Mouse (Mus musculus) adrenal gland, postnatal 25 days (tissue): Measurements from ENCODE around the gene Ect2l. TPM values are rescaled to one million over a fixed set of nuclear protein-coding genes. Genes with fewer than 3 reads are reported as not detected.

Experiments
- DNase-seq: peaks from one replicate; pipeline ENCODE4 v3.0.0; 2021; ENCODE audit warnings: mixed read lengths
- long read RNA-seq: library from polyadenylated mRNA; stranded (forward); transcript quantifications from one replicate; pipeline ENCODE4 v2.0.0, GENCODE M21; 2021
- total RNA-seq: library from RNA; stranded (reverse); gene quantifications from 2 replicates; pipeline ENCODE4 v1.2.3, GENCODE M21; 2021

The Ect2l gene
- total RNA-seq, result not detected in 2 replicates
- long read RNA-seq, result 0 reads

DNA sequence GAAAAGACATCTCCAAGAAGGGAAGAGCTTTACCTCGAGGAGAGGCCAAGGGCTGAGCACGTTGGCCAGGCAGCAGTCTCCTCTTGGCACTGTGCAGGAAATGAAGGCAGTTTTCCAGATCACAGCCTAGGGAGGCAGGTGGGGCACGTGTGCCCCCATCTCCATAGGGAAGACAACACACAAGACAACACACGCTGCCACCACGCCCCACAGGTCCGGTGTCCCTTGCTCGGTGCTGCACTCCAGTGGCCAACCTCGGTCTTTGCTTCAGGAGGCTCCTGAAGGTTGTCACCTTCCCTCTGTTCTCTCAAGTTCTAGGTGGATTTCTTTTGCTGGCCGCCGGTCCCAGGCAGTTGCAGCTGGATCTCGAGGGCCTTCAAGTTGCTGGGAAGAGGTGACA is at the start of gene Ect2l:
TSS of gene Ect2l (minus strand) at position 165 of the 400 bp plus-strand sequence.
- peak; percentile 18 for DNase-seq

DNA sequence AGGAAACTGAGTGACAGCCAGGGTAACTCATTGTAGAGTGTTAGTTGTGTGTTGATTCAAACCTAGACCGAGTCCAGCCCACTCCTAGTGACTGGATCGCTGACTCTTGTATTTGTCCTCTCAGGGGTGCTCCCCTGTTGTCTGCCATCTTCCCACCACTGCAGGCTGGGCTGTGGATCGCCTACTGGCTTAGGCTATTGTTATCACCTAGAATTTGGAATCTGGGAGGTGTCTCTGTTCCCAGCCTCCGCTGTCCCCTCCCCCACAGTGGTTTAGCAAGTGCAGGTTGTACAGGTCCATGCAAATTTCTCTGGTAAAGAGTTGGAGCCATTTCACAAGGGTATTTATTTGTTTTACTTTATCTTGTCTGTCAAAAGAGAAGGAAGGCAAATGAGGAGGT is 40.7 kb upstream of the Ect2l start:
- DNase-seq, result no peak

DNA sequence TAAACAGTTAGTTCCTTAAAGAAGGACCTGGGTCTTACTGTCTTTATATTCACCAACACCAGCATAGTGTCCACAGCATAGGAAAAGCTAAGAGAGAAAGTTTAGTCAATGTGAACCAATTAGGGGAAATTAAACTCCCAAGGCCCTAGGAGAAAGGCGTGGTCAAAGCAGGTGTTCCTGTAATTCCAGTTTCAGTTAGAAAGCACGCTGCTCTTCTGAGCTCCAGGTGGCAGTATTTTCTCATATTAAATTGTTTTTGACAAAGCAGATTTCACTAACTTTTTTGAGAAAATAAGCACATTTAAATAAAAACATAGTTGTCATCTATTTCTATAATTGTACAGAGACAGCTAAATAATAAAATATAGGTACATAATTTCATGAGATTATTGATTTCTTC is 32.9 kb upstream of the Ect2l start:
- no peak for DNase-seq

DNA sequence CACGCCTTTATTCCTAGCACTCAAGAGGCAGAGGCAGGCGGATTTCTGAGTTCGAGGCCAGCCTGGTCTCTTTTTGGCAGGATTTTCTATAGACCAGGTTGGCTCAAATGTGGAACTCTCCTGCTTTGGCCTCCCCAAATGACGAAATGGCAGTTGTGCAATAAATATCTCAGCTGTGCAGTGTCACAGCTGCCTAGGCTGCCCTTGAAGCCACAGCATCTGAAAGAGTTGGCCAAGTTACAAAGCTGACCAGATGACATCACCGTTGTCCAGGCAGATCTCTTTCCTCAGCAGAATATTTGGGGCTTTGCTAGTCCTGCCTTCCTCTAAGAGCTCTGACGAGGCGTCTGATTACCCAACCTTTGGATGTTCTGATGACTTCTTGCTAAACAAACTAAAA is 26.5 kb upstream of the Ect2l start:
- DNase-seq, result peak; percentile 34

DNA sequence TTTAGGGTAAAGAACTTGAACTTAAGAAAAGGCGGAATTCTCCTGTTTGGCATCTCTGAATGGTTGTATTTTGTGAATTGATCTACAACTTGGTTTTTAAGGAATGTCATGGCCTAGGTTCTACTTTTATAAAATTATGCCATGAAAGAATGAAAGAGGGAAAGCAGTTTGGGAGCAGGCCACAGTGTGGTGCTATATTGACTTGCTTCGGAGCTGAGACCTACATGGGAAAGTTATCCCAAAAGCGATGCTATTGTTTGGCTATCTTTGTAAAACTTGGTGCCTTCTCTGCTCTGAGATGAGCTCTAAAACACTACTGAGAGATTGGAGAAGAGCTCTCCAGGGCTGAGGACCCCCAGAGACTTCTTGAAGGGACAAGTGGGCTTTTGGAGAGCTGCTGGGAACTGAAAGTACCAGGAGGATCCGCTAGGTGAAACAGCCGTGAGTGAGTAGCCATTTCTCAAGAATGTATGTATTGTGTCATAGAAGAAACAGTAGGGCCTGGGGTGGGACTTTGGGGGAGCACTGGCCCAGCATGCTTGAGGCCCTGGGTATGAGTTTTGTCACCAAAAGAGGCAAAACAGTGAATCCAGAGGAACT is 25.7 kb upstream of the Ect2l start:
- no peak for DNase-seq

DNA sequence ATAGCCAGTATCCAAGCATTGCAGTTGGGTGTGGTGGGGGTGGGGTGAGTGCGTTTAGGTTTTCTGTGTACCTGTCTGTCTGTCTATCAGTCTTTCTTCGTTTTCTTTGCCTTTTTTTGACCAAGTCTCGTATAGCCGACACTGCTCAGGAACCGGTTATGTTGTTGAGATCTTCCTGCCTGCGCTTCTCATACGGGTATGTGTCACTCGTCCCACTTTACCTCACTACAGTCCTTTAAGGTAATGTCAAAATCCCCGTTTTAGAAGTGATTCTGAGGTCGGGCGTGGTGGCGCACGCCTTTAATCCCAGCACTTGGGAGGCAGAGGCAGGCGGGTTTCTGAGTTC is 24.7 kb upstream of the Ect2l start:
- DNase-seq, result no peak

DNA sequence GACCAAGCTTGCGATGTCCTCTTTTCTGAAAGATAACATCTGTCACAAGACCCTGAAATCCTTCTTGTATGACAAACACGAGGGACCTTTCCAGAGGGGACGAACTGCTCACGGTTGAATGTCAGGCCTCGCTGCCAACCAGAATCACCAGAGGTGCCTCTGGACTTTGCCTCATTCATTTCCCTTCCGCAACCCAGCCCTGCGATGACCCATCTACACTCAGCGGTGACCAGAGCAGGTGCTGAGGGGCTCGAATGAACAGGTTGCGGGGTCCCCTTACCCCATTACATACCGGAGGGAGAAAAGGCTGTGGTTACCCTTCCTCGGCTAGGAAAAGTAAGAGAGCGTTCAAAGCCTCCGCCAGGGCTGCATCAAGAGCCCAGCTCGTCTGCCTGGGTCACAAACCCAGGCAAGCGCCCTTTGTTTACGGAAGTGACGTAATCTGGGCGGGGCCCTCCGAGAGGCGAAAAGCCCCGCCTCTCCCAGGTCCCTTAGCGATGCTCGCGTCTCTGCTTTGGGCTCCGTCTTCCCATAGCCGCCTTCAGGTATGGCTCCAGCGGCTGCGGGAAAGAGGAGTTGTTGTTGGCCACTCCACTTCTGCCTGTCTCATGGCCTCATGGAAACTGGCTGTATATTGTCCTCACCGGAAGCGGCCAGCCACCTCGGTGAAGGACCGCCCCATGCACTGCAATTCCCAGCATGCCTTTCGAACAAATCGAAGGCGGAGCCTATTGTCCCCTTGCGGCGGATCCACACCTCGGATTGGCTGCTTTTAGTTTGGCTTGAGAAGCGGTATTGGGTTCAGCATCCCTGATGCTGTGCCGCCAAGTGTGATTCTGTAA is 24.1 kb upstream of the Ect2l start, which contains the start of gene Ccdc28a:
TSS of gene Ccdc28a (minus strand) at position 439 of the 842 bp plus-strand sequence.
- DNase-seq, result peak; percentile 91

DNA sequence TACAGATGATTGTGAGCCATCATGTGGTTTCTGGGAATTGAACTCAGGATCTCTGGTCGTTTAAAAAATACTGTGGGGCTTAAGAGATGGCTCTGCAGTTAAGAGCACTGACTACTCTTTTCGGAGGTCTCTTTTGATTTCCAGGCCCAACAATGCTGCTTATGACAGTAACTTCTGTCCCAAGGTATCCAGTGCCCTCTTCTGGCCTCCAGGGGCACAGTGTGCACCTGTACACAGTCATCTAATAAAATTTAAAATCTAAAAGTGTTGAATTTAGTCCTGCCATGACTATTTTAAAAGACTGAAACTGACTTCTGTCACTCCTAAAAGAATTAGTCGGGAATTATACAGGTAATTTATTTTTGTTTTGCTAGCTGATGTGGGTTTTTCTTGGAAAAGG is 23.2 kb upstream of the Ect2l start:
- no peak for DNase-seq

DNA sequence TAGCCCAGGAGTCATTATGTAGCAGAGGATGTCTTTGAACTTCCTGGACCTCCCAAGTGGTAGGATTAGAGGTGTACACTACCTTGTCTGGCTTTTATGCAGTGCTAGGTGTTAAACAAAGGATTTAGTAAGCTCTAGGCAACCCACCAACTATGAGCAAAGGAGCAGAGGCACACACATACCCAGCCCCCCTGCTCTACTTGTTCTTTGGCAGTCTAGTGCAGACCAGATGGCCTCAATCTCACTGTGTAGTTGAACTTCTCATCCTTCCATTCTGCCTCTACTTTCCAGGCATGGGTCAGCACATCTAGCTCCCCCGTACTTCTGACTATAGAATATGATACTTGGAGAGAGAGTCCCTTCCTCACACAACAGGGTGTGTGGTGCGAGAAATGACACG is 13.7 kb upstream of the Ect2l start:
- DNase-seq, result no peak

DNA sequence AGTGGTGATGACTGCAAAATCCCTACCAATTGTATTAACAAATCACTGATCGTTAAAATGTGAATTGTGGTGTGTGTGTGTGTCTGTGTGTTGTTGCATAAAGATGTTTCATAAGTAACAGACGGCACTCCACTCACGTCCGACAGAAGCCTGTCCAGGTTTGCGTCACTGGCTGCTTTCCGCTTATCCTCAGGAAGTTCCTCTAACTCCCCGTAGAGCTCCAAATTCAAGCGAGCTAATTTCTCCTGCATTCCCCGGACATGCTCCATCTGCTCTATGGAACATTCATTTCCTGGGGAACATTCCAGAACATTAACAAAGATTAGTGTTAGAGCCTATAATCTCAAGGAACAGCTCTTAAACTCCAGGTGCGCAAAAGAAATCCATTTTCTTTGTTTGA is 8.7 kb upstream of the Ect2l start:
- no peak for DNase-seq

DNA sequence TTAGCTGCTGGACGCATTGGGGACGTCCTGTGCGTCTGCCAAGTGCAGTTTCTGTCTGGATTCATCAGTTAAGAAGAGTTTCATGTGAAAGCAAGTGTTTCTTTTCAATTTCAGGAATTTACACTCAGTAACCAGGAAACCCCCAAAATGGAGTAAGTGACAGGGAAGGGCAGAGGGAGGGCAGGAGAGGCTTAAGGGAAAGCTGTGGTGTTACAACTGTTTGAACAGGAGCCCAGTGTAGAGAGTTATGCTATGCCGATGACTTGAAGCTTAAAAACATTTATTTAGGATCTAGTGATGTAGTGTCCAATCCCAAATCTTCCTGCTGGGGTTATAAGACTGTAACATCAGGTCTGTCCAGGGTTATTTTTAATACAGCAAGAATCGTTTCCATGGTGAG is 3.4 kb upstream of the Ect2l start:
- DNase-seq, result no peak

DNA sequence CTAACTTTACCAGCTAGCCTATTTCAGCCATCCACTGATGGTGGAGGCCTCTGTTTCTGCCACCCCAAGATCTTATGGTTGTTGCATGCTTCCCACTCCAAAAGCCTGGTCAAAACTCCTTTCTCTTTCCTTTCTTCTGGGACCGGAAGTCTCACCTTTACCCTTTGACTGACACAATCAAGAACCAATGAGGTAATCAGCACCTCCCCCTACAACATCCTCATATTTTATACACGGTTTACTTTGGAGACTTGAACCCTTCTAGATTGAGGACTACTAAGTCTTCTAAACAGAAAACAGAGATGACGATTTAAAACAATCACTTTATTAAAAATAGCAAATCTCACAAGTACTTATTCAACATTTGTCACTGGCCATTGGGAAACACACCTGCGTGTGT is 2.7 kb upstream of the Ect2l start:
- no peak for DNase-seq

DNA sequence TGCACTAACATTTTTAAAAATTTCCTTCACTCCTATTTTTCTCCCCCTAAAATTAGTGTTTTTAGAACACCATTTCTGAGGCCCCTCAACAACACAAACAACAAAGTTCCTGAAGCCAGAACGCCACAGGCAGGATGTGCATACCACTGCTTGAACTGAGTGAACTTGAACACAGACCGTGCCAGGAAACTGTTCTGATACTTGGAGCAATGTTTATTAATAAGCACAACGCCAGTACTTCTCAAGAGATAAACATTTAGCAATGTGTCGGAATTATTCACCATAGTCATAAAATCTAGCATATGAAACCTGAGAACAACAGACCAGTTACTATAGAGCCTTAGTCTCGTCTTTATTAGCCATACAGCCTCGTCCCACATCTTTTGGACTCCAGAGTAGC is 571 bp downstream of the Ect2l start:
- DNase-seq, result no peak

DNA sequence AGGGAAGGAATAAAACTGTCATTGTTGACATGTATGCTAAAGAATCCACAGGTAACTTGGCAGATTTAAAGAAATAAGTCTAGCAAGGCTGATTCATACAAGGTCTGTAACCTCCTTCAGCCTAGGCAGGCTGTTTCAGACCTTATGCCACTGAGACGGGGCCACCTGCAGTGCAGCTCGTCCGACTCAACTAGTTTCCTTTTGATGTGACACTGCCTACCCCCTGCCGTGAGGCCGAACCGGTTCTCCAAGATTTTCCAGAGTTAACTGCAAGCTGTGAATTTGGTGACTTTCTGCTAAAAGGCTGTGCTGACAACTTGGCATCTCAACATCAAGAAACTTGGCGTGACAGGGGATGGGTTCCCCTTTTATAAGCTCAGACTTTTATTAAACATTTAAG is 6.6 kb downstream of the Ect2l start:
- DNase-seq, result no peak

DNA sequence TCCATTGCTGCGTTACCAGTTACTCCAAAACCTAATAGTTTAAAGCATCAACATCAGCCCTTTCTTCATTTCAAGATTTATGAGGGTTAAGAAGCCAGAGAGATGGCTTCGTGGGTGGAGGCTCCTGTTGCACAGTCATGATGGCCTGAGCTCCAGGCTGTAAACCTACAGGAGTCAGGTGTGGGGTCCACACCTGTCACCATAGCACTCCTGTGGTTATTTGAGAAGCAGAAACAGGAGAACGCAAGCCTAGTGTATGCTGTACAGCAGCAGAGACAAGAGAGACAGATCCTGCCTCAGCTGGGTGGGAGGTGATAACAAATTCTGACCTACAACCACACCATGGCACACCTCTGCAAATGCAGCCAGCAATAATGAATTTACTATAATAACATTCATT is 8.3 kb downstream of the Ect2l start:
- DNase-seq, result no peak

DNA sequence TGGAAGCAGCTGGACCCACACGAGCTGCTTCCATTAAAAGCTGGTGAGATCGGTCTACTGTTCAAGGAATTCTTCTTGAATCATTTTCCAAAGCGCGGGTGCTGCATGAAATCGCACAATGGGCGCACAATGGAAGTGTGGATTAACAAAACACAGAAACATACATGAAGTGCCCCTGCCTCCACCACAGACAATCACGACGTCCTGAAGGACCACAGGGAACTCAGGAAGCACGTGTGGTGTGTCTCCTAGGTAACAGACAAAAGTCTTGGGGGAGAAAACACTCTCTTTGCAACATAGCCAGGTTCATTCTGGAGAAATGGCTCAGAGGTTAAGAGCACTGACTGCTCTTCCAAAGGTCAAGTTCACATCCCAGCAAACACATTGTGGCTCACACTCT is 10.0 kb downstream of the Ect2l start:
- no peak for DNase-seq

DNA sequence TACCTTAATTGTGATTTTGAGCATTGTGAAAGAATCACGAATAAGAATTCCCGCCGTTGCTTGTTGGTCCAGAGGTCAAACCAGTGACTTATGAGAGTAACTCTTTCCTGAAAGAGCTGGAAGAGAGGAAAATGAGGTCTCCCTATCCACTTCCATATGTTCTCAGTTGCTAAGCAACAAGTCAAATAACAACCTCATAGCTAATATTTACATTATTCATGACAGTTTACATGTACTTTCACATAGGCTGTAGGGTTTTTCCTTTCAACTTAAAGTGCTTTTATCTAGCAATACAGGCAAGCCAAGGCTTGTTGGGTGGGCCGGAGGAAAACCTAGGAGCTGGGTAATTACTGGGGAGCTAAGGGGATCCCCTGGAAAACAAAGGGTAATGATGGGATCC is 10.8 kb downstream of the Ect2l start:
- DNase-seq, result no peak

DNA sequence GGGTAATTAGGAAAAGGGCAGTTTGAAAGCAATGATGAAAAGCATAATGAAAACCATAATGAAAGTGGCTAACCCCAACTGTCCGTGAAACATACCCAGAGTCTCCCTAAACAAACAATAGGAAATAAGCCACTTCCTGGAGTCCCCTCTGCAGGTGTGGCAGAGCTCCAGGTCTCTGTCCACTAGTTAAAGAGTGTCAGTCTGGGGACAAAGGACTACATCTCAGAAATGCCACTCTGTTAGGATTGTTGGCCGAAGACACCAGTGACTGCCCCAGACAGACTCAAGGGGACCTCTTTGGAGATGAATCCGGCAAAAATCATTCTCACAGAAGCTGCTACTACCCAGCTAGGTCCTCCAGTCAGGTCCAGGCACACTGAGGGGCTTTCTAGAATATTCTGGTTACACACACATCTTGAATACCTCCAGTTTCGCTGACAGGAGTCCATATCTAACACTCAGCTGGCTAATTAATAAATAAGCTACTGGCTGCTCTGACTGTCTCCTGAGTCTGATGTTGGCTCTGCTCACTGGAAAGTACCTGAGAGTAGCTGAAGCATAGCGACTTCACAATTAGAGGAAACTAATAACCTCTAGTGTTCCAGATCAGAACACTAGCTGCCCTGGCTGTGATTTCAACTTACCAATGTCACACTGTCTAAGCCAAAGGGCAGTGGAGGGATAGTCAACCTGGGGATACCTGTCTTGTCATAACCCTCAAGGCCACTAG is 12.2 kb downstream of the Ect2l start:
- no peak for DNase-seq

DNA sequence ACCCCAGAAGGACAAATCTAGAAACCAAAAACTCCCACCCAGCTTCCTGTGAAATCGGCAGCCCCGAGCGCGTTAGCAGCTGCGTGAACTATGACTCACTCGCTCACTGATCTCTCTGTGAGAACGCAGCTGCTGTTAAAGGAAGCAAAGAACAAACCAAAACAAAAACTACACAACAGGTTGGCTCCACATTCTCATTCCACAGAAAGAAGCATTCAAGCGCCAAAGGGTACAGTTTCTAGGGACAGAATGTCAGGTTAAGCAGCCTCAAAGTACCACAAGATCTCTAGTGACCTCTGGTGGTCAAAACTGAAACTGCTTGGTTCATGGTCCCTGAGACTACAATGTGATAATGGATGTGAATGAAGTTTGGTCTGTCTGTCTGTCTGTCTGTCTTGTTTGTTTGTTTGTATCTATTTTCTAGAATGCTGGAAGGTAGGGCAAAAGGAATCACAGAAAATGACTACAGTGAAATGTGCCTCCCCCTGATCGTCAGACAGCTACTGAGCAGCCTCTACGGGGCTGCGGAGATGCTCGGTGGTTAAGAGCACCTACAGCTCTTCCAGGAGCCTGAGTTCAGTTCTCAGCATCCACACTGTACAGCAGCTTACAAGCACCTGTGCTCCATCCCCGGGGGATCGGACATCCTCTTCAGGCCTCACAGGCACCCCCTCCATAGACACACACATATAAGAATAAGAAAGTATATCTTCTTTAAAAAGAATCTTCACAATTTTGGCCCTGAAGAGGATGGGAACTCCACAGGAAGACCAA is 13.3 kb downstream of the Ect2l start:
- peak; percentile 18 for DNase-seq

DNA sequence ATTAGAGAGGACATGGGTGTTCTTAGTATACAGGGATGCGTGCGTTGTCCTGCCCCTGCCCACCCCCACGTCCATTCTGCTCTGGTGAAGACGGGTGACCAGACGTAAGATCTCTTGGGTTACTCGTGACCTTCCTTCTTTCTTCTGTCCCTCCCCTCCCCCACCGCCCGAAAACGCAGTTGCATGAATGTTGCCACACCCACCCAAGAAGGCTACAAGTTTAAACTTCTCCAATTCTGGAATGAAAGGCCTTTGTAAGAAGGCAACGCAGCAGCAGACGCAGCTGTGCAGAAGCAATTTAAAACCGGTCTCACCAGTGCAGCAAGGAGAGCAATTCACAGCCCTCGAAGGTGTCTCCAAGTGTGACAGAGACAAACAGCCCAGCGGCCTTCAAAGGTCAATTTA is 16.0 kb downstream of the Ect2l start:
- no peak for DNase-seq

DNA sequence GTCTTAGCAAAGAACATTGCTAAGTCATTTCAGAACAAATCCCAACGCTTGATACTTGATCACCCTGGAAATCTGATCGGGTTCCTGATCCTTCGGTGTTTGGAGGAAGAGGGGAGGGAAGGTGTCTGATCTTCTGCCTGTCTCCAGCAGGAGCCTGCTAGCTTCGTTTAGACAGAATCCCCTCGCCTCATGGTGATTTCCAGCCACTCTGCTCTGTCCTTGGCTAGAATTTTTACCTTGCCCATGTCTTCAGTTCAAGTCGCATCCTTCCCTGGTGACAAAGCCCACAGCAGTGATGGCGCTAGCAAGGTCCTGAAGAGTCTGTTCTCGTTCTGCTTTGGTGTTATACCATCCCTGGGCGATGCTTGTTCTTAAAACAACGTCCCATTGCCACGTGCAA is 16.5 kb downstream of the Ect2l start:
- no peak for DNase-seq

DNA sequence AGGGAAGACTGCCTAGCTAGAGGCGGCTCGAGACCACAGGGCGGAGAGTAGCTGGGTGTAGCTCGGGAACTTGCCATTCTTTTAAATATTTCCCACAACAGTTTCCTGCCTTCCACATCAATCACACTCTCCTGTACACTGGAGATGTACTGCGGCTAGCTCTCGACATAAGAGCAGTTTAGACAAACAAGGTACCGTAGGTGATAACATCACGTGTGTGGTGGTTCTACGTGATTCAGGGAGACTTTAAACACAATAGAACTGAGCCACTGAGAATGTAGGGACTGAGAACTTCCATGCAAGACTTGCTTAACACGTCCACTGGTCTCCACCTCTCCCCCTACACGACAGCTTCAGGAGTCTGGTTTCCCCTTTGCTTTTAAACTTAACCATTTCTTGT is 17.5 kb downstream of the Ect2l start:
- no peak for DNase-seq

DNA sequence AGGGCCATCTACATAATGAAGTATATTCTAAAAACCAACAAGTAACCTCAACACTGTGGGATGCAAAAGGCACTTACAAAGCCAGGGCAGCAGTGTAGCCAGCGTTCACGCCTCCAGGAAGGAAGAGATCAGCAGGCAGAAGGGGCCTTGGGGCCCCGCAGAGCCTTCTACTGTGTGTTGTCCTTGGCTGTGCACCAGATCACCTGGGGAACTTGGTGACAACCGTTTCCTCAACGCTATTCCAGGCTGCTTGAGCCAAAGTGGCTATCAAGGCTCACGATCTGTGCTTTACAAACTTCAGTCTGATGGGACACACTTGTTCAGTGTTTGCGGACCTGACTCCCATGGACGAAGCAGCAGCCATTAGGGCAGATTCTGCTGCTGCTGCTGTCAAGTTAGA is 19.0 kb downstream of the Ect2l start:
- DNase-seq, result no peak
